Mouse (Mus musculus): ENCODE measurements around the gene Eid2.

DNA sequence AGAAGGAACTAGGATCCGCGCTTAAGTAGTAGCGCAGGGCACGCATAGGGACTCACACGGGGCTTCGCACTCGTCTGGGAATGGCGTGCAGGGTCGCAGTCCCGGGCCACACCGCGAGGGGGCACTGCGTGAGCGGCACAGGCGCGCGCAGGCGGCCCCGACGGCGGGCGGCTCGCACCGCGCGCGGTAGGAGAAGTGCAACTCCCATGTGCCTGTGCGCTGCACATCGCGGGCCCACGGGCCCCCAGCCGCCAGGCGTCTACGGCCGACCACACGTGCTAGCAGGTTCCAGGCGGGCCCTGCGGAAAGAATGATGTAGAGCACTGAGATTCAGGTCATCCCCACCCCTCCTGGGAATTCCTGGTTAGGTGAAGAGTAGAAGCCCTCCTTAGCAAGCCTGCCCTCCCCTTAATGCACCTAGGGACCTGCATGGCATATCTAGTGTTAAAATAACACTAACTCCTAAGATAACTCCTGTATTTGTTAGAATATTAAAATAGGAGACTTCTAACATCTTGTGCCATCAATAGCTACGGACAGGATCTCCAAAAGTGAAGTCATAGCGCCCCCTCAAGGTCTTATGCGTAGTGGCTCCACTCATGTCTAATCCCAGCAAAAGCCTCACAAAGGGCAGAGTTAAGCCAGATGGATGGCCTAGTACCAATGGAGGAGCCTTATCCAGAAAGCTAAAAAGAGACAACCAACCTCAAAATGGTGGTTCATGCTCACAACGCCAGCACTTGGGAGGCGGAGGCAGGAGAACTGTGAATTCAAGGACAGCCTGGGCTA lies 31.4 kb downstream of the Eid2 start:
- TF ChIP-seq CTCF (IDR thresholded peaks at IDR 0.05; ENCODE audit: borderline replicate concordance, insufficient read depth, low read depth, low read length): peak; percentile 68
- TF ChIP-seq POLR2A (IDR thresholded peaks at IDR 0.05; ENCODE audit: borderline replicate concordance, insufficient read depth, low read length): no peak

Data from cerebellum, adult 2 months (tissue).